Mouse (Mus musculus) embryo, embryonic 10.5 days (tissue): ENCODE data around the gene Phf24.

Experiments used
- DNase-seq: peaks from one replicate; pipeline ENCODE4 v3.0.0-alpha.2; 2015; ENCODE audit warnings: low spot score

Phf24 gene

GRCm38 (mm10) chr4:42916617-42917401 lies at the start of gene Phf24:
Gene Phf24 (plus strand): TSS chr4:42916660.
- DNase-seq: peak; percentile 41

- DNase-seq: no peak
These were observed 49.1 kb upstream of the Phf24 start for GRCm38 (mm10) chr4:42867390-42867789.

- DNase-seq: no peak
These were observed 48.3 kb upstream of the Phf24 start for GRCm38 (mm10) chr4:42868193-42868592.

- DNase-seq: no peak
These were observed 45.7 kb upstream of the Phf24 start for GRCm38 (mm10) chr4:42870748-42871147.

- DNase-seq: no peak
These were observed 44.3 kb upstream of the Phf24 start for GRCm38 (mm10) chr4:42872151-42872550.

GRCm38 (mm10) chr4:42872746-42873435 lies 43.6 kb upstream of the Phf24 start:
- no peak for DNase-seq

- no peak for DNase-seq
These were observed 42.3 kb upstream of the Phf24 start, which contains the start of gene Fam205c for GRCm38 (mm10) chr4:42874134-42874533. Gene Fam205c (minus strand): TSS chr4:42874234.

- peak; percentile 86 for DNase-seq
These were observed 39.7 kb upstream of the Phf24 start for GRCm38 (mm10) chr4:42876586-42877291.

- no peak for DNase-seq
These were observed 38.8 kb upstream of the Phf24 start for GRCm38 (mm10) chr4:42877657-42878056.

GRCm38 (mm10) chr4:42879829-42880676 lies 36.4 kb upstream of the Phf24 start:
- no peak for DNase-seq

GRCm38 (mm10) chr4:42880677-42880948 lies 35.8 kb upstream of the Phf24 start:
- DNase-seq: no peak

- no peak for DNase-seq
These were observed 29.5 kb upstream of the Phf24 start for GRCm38 (mm10) chr4:42886926-42887325.

- DNase-seq: no peak
These were observed 27.7 kb upstream of the Phf24 start for GRCm38 (mm10) chr4:42888806-42889205.

GRCm38 (mm10) chr4:42891176-42891575 lies 25.3 kb upstream of the Phf24 start:
- DNase-seq: no peak

- no peak for DNase-seq
These were observed 21.3 kb upstream of the Phf24 start for GRCm38 (mm10) chr4:42895118-42895517.

GRCm38 (mm10) chr4:42898914-42899313 lies 17.5 kb upstream of the Phf24 start:
- DNase-seq: no peak

- DNase-seq: no peak
These were observed 15.6 kb upstream of the Phf24 start for GRCm38 (mm10) chr4:42900878-42901277.

- DNase-seq: peak; percentile 36
These were observed 14.3 kb upstream of the Phf24 start for GRCm38 (mm10) chr4:42902174-42902573.

GRCm38 (mm10) chr4:42902730-42903129 lies 13.7 kb upstream of the Phf24 start:
- DNase-seq: no peak

- DNase-seq: peak; percentile 6
These were observed 12.5 kb upstream of the Phf24 start for GRCm38 (mm10) chr4:42903942-42904341.

GRCm38 (mm10) chr4:42904523-42904922 lies 11.9 kb upstream of the Phf24 start:
- no peak for DNase-seq

GRCm38 (mm10) chr4:42904966-42905365 lies 11.5 kb upstream of the Phf24 start:
- DNase-seq: no peak
